ENCODE assay signal across 28 mouse cellular contexts in the genomic region with DNA sequence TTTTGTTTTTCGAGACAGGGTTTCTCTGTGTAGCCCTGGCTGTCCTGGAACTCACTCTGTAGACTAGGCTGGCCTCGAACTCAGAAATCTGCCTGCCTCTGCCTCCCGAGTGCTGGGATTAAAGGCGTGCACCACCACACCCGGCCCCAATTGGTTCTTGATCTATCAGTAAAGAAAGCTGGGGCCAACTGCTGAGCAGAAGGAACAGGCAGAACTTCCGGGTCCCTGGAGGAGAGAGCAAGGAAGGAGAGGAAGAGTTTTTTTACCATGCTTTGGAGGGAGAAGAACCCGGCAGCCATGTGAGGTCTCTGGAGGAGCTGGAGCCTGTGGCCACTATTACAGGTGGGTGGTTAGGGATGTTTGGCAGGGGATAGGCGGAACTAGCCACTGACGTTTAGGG. TPM values are rescaled to one million over a fixed set of nuclear protein-coding genes. Genes with fewer than 3 reads are reported as not detected.
"Had no signal": no experiment of that assay in that cellular context is flagged by ENCODE, and none has a peak within 500 bp of the region (broad histone marks: within the 10 kb centered on the region; RNA-seq: fewer than 3 reads in every experiment).

No protein-coding gene starts in this region.

RNA-seq across cellular contexts. Expression of a gene that starts 11.7 kb away (rescaled TPM):
- total RNA-seq: common myeloid progenitor, adult 5-6 weeks; granulocyte monocyte progenitor cell, adult 5-6 weeks had no signal
- polyA plus RNA-seq: erythroblast, embryonic 14.5 days had no signal

RNA-seq across cellular contexts. Expression of a gene that starts 13.8 kb away (rescaled TPM):
- total RNA-seq: common myeloid progenitor, adult 5-6 weeks; forebrain, postnatal 0 days; gastrocnemius, adult 18-20 months; gastrocnemius, adult 2 months; gastrocnemius, adult 8-10 months; gastrocnemius, postnatal 10 days; gastrocnemius, postnatal 14 days; gastrocnemius, postnatal 25 days; gastrocnemius, postnatal 36 days; gastrocnemius, postnatal 4 days; granulocyte monocyte progenitor cell, adult 5-6 weeks; heart, adult 18-20 months; heart, adult 2 months; heart, adult 8-10 months had no signal
- polyA plus RNA-seq: cortical plate, adult 2 months; embryonic facial prominence, embryonic 10.5 days; embryonic facial prominence, embryonic 11.5 days; embryonic facial prominence, embryonic 12.5 days; embryonic facial prominence, embryonic 13.5 days; embryonic facial prominence, embryonic 15.5 days; forebrain, embryonic 10.5 days; forebrain, embryonic 11.5 days; forebrain, embryonic 12.5 days; forebrain, embryonic 14.5 days; forebrain, embryonic 15.5 days; forebrain, embryonic 16.5 days; forebrain, postnatal 0 days; frontal cortex, adult 2 months had no signal

RNA-seq across cellular contexts. Expression of a gene that starts 23.6 kb away (rescaled TPM):
- polyA plus RNA-seq: erythroblast, embryonic 14.5 days had no signal

RNA-seq across cellular contexts. Expression of a gene that starts 31.0 kb away (rescaled TPM):
- polyA plus RNA-seq: erythroblast, embryonic 14.5 days had no signal
